ENCODE assay signal across 20 mouse cellular contexts in the genomic region with DNA sequence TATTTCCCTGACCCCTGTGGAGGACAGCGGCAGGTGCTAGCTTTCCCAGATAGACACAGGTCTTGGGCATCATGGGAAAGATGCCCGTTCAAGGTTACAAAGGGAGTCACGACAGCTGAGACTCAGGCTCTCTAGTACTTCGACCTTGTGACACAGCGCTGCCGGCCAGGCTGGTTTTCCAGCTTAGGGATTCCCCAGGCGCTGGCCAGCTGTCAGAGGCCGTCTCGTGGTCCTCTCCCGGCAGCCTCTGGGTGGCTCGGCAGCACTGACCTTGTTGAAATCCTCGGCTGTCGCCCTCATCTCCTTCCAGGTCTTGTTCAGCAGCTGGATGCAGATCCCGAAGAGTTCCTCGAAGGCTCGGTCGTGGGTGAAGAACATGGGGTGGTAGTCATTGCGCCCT. TPM values are rescaled to one million over a fixed set of nuclear protein-coding genes. Genes with fewer than 3 reads are reported as not detected.
A peak's percentile ranks its signal among the peaks of the same experiment; 100 is the strongest.
DNase-seq lines count a peak whose midpoint lies in the region; ATAC-seq and TF ChIP-seq lines count a peak whose summit lies in the region.
"Had no signal": no experiment of that assay in that cellular context is flagged by ENCODE, and none has a peak within 500 bp of the region (broad histone marks: within the 10 kb centered on the region; RNA-seq: fewer than 3 reads in every experiment).

No protein-coding gene starts in this region.

- no peak overlapping the region for H3K27ac ChIP-seq in kidney, adult 2 months (ENCODE audit: insufficient read depth, low read depth, low read length)
- no peak overlapping the region for H3K27ac ChIP-seq in kidney, embryonic 14.5 days (ENCODE audit: low read depth, low read length)
- H3K27ac ChIP-seq in stomach, postnatal 0 days (replicated peaks), result no peak overlapping the region
- H3K27ac ChIP-seq: embryonic facial prominence, embryonic 15.5 days; heart, embryonic 13.5 days; liver, embryonic 12.5 days; lung, embryonic 15.5 days; neural tube, embryonic 13.5 days; stomach, embryonic 15.5 days had no signal

- H3K9me3 ChIP-seq in kidney, embryonic 14.5 days (ENCODE audit: control insufficient read depth, low read length), result no peaks in the 10 kb centered on the region
- H3K9me3 ChIP-seq in stomach, postnatal 0 days (ENCODE audit: control insufficient read depth, low read length), result no peaks in the 10 kb centered on the region
- H3K9me3 ChIP-seq: embryonic facial prominence, embryonic 15.5 days; heart, embryonic 13.5 days; hindbrain, embryonic 10.5 days; liver, embryonic 12.5 days; lung, embryonic 15.5 days; megakaryocyte, embryonic 14.5 days; neural tube, embryonic 13.5 days; stomach, embryonic 15.5 days had no signal

- H3K27me3 ChIP-seq in kidney, adult 2 months (replicated peaks; ENCODE audit: control insufficient read depth, insufficient read depth, low read length), result no peaks in the 10 kb centered on the region
- H3K27me3 ChIP-seq in kidney, embryonic 14.5 days (ENCODE audit: control insufficient read depth, insufficient read depth, low read length), result no peaks in the 10 kb centered on the region
- H3K27me3 ChIP-seq in stomach, postnatal 0 days (ENCODE audit: control insufficient read depth, insufficient read depth, low read length), result no peaks in the 10 kb centered on the region
- H3K27me3 ChIP-seq: CH12.LX; embryonic facial prominence, embryonic 15.5 days; heart, embryonic 13.5 days; liver, embryonic 12.5 days; lung, embryonic 15.5 days; megakaryocyte, embryonic 14.5 days; neural tube, embryonic 13.5 days; stomach, embryonic 15.5 days had no signal

- no peak overlapping the region for H3K4me2 ChIP-seq in kidney, embryonic 14.5 days (replicated peaks; ENCODE audit: low read depth, low read length)
- no peak overlapping the region for H3K4me2 ChIP-seq in stomach, postnatal 0 days (replicated peaks; ENCODE audit: low read depth)
- H3K4me2 ChIP-seq: embryonic facial prominence, embryonic 15.5 days; heart, embryonic 13.5 days; liver, embryonic 12.5 days; lung, embryonic 15.5 days; neural tube, embryonic 13.5 days; stomach, embryonic 15.5 days had no signal

- no peaks in the 10 kb centered on the region; the same call in 1 of the 2 replicates for H3K36me3 ChIP-seq in kidney, adult 2 months (ENCODE audit: control insufficient read depth, insufficient read depth, low read length)
- H3K36me3 ChIP-seq in kidney, embryonic 14.5 days (ENCODE audit: control insufficient read depth, insufficient read depth, low read length), result peaks cover 69% of the 10 kb centered on the region
- peaks cover 39% of the 10 kb centered on the region for H3K36me3 ChIP-seq in stomach, postnatal 0 days (ENCODE audit: control insufficient read depth, insufficient read depth, low read length)

- TF ChIP-seq POLR2A in kidney, adult 2 months (IDR thresholded peaks at IDR 0.05; ENCODE audit: low read depth, low read length), result no peak

- no peak overlapping the region for H3K4me3 ChIP-seq in kidney, adult 2 months (ENCODE audit: insufficient read depth, low read depth, low read length)
- H3K4me3 ChIP-seq in kidney, embryonic 14.5 days (ENCODE audit: low read length), result no peak overlapping the region
- H3K4me3 ChIP-seq in stomach, postnatal 0 days (ENCODE audit: low read depth, low read length), result no peak overlapping the region
- H3K4me3 ChIP-seq: embryonic facial prominence, embryonic 15.5 days; heart, embryonic 13.5 days; hindbrain, embryonic 10.5 days; liver, embryonic 12.5 days; lung, embryonic 15.5 days; megakaryocyte, embryonic 14.5 days; neural tube, embryonic 13.5 days; stomach, embryonic 15.5 days had no signal

- 61% methylated on average over 18 of the region's 18 CpGs for WGBS in kidney, adult 2 months
- 89% methylated on average over 18 of the region's 18 CpGs for WGBS in kidney, embryonic 14.5 days
- 87% methylated on average over 18 of the region's 18 CpGs for WGBS in stomach, postnatal 0 days

- H3K9ac ChIP-seq in kidney, embryonic 14.5 days (ENCODE audit: low read depth, low read length), result no peak overlapping the region
- no peak overlapping the region for H3K9ac ChIP-seq in stomach, postnatal 0 days (ENCODE audit: low read length)
- H3K9ac ChIP-seq: embryonic facial prominence, embryonic 15.5 days; heart, embryonic 13.5 days; liver, embryonic 12.5 days; lung, embryonic 15.5 days; neural tube, embryonic 13.5 days; stomach, embryonic 15.5 days had no signal

- DNase-seq in gastrocnemius, adult 18-20 months (ENCODE audit: low spot score), result peak; percentile 66
- DNase-seq in gastrocnemius, postnatal 4 days (ENCODE audit: low spot score in 2 of 2), result no peak
- peak; percentile 85 for DNase-seq in kidney, adult 2 months
- DNase-seq in gastrocnemius, adult 8-10 months (ENCODE audit: low spot score in 2 of 2), result peak; percentile 10 to 60
- peak; percentile 82 to 83 for DNase-seq in kidney, postnatal 36 days
- DNase-seq in lung, postnatal 25 days (ENCODE audit: low spot score), result no peak
- no peak for DNase-seq in stomach, postnatal 0 days (ENCODE audit: low spot score)
- DNase-seq: cerebellum, adult 8-10 months; spleen, adult 18-20 months; thymus, postnatal 14 days had no signal

- no peak for TF ChIP-seq EP300 in stomach, postnatal 0 days (optimal IDR thresholded peaks at IDR 0.05)

- peaks cover 15% of the 10 kb centered on the region; the same call in 1 of the 2 replicates for H3K4me1 ChIP-seq in kidney, adult 2 months (ENCODE audit: control insufficient read depth, insufficient read depth, low read length)
- no peaks in the 10 kb centered on the region for H3K4me1 ChIP-seq in kidney, embryonic 14.5 days (ENCODE audit: control insufficient read depth, insufficient read depth, low read length)
- H3K4me1 ChIP-seq in stomach, postnatal 0 days (replicated peaks; ENCODE audit: control insufficient read depth, insufficient read depth), result no peaks in the 10 kb centered on the region
- H3K4me1 ChIP-seq: embryonic facial prominence, embryonic 15.5 days; heart, embryonic 13.5 days; liver, embryonic 12.5 days; lung, embryonic 15.5 days; stomach, embryonic 15.5 days had no signal

- no peak for ATAC-seq in kidney, embryonic 14.5 days (ENCODE audit: low FRiP score, low TSS enrichment)
- no peak for ATAC-seq in stomach, postnatal 0 days (ENCODE audit: low FRiP score, low TSS enrichment)
- ATAC-seq: liver, embryonic 12.5 days had no signal

- TF ChIP-seq CTCF in kidney, adult 2 months (conservative IDR thresholded peaks at IDR 0.05; ENCODE audit: insufficient read depth, insufficient read length, low read depth, low read length), result no peak
- TF ChIP-seq CTCF in stomach, postnatal 0 days (IDR thresholded peaks at IDR 0.05; ENCODE audit: low read depth), result no peak

RNA-seq across cellular contexts. Expression of a gene that starts 8.9 kb away (rescaled TPM):
- total RNA-seq in gastrocnemius, adult 18-20 months (2021), result 10 to 100 TPM; 19.4 to 20.0 TPM
- 10 to 100 TPM; 20.8 to 23.4 TPM for total RNA-seq in gastrocnemius, postnatal 4 days (2021)
- 64.1 and 69.8 TPM in 2 replicates for polyA plus RNA-seq in kidney, adult 2 months (2012; rRNA removed)
- 35.4 and 54.1 TPM in 2 replicates for polyA plus RNA-seq in kidney, embryonic 14.5 days (2014; fragmentation: Nextera tagmentation; extraction: Ambion mirVana)
- 10 to 100 TPM; 20.6 to 26.6 (median 23.2) TPM for total RNA-seq in gastrocnemius, adult 8-10 months (2022)
- 38.5 and 39.3 TPM in 2 replicates for polyA plus RNA-seq in stomach, postnatal 0 days (2015; fragmentation: Nextera tagmentation; extraction: Ambion mirVana)

RNA-seq across cellular contexts. Expression of a gene that starts 29.7 kb away (rescaled TPM):
- 10 to 100 TPM; 12.4 TPM for total RNA-seq in gastrocnemius, adult 18-20 months (2021)
- 10 to 100 TPM; 27.1 to 36.9 TPM for total RNA-seq in gastrocnemius, postnatal 4 days (2021)
- polyA plus RNA-seq in kidney, adult 2 months (2012; rRNA removed), result 56.3 and 59.9 TPM in 2 replicates
- polyA plus RNA-seq in kidney, embryonic 14.5 days (2014; fragmentation: Nextera tagmentation; extraction: Ambion mirVana), result 56.9 and 84.1 TPM in 2 replicates
- 10 to 100 TPM; 11.0 to 13.2 (median 11.7) TPM for total RNA-seq in gastrocnemius, adult 8-10 months (2022)
- 21.2 and 22.6 TPM in 2 replicates for polyA plus RNA-seq in stomach, postnatal 0 days (2015; fragmentation: Nextera tagmentation; extraction: Ambion mirVana)

Comparison
In these comparisons a context has a peak if more than half of its experiments do, and no peak if none do; other contexts are left out.
1. DNase-seq: peak in gastrocnemius, adult 18-20 months (single experiment), kidney, adult 2 months (single experiment), gastrocnemius, adult 8-10 months (2 of 2) and kidney, postnatal 36 days (2 of 2); none in gastrocnemius, postnatal 4 days (0 of 2), lung, postnatal 25 days (single experiment) and stomach, postnatal 0 days (single experiment).